Mouse (Mus musculus) hindbrain, embryonic 10.5 days (tissue): ENCODE results near the gene Gnpat. TPM values are rescaled to one million over a fixed set of nuclear protein-coding genes. Genes with fewer than 3 reads are reported as not detected.
A peak's percentile ranks its signal among the peaks of the same experiment; 100 is the strongest.

ENCODE experiments used
- DNase-seq: peaks from one replicate; pipeline ENCODE4 v3.0.0-alpha.2; 2017; ENCODE audit warnings: low spot score
- H3K27ac ChIP-seq: fragments of 300-500 bp; sonication (generic); 2 replicates; pipeline ENCODE4 v1.5.1; 2016; ENCODE audit warnings: mild to moderate bottlenecking, moderate library complexity
- H3K27me3 ChIP-seq: fragments of 300-500 bp; sonication (generic); 2 replicates; pipeline ENCODE4 v1.6.1; 2016; ENCODE audit warnings: mild to moderate bottlenecking; ENCODE audit not compliant: poor library complexity, insufficient read depth, severe bottlenecking
- H3K36me3 ChIP-seq: fragments of 300-500 bp; sonication (generic); 2 replicates; pipeline ENCODE4 v1.6.1; 2016; ENCODE audit warnings: mild to moderate bottlenecking, moderate library complexity
- H3K4me1 ChIP-seq: fragments of 300-500 bp; sonication (generic); replicated peaks from 2 replicates; pipeline ENCODE4 v1.6.1; 2016; ENCODE audit warnings: mild to moderate bottlenecking
- H3K4me3 ChIP-seq: fragments of 300-500 bp; sonication (generic); 2 replicates; pipeline ENCODE4 v1.5.1; 2016; ENCODE audit warnings: mild to moderate bottlenecking, moderate library complexity
- H3K9me3 ChIP-seq: fragments of 300-500 bp; sonication (generic); 2 replicates; pipeline ENCODE4 v1.6.1; 2016; ENCODE audit warnings: mild to moderate bottlenecking, moderate library complexity
- WGBS: fragments of 180-500 bp; shearing (Covaris S2); methylation state at CpG from one replicate; pipeline ENCODE4 v1.1.7; 2016; 5-methylcytosine and 5-hydroxymethylcytosine counted together
- polyA plus RNA-seq: library from polyadenylated mRNA; unstranded; fragments of >200 nt; fragmentation: Nextera tagmentation; extraction: Ambion mirVana; gene quantifications from 2 replicates; pipeline ENCODE4 v1.2.1, GENCODE M21; 2016

Gene Gnpat
- 143 and 147 TPM in 2 replicates for polyA plus RNA-seq

DNA sequence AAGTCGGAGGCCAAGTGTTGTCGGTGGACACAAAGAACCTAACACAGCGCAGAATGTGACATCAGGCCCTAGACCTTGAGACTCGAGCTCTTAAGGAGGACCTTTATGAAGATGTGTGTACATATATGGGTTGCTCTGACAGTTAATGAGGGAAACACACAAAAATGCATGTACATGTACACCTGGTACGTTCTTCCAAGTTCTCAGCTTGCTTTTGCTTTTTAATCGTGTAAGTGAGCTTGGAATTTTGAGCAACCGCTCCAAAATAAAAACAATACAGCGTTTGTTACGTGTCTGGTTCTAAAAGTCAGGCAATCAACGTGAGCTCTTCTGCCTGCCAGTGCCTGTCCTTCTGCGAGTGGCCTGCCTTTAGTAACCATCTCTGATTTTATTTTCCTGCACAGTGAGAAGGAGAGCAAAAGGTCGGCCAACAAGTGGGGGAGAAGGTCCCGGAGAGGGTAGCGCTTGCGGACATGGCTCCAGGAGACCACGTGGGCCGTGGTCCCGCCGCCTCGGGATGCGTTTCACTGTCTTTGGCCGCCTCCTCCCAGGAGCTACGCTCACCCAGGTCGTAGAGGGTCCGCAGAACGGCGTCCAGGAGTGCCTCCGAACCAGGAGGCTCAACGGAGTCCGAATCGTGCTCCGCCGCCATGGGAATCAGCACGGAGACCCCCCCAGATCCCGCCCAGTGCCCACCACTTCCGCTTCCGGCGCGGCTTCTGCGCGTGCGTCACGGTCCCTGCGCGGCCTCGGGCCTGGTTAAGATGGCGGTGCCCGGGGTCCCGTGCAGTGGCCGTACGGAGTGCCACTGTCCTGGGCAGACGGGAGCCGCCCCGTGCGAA is at the start of gene Gnpat, which contains the start of gene 2810004N23Rik:
Gnpat (plus strand) TSS at position 713 of the 842 bp plus-strand sequence.
2810004N23Rik (minus strand) TSS at position 800 of the 842 bp plus-strand sequence.
- H3K4me3 ChIP-seq: peak within 1 kb of the TSS; percentile 87
- peak; percentile 96 for DNase-seq
- peaks cover 25% of the 10 kb centered on the region for H3K4me1 ChIP-seq
- no peaks in the 10 kb centered on the region for H3K9me3 ChIP-seq
- WGBS: 2% methylated on average over 55 of the region's 55 CpGs
- H3K27ac ChIP-seq: peak within 1 kb of the TSS; percentile 99
- no peaks in the 10 kb centered on the region for H3K27me3 ChIP-seq
- peaks cover 60% of the 10 kb centered on the region for H3K36me3 ChIP-seq

DNA sequence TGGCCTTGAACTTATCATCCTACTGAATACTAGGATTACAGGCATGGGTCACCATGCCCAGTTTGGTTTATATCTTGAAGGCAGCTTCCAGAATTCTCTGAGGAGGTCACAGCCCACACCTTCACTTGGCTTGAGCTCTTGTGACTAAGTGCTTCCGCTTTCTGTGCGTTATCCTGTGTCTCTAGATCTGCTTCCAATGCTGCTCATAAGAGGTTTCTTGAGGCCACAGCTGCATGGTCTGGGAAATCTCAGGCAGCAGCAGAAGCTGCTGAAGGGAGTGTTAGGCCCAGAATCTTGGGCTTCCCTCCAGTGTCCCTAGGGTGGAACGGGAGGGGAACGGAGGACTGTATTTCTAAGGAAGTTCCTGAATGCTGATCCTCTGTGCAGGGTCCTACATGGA is 49.5 kb upstream of the Gnpat start:
- WGBS: 94% methylated on average over 4 of the region's 4 CpGs
- Histone ChIP-seq H3K9me3 (peaks cover 16% of the 10 kb centered on the region), H3K36me3 (peaks cover 13% of the 10 kb centered on the region), H3K27ac (no peak overlapping the region), H3K27me3 (no peaks in the 10 kb centered on the region), H3K4me3 (no peak overlapping the region), H3K4me1 (peaks cover 11% of the 10 kb centered on the region)
- DNase-seq: no peak

DNA sequence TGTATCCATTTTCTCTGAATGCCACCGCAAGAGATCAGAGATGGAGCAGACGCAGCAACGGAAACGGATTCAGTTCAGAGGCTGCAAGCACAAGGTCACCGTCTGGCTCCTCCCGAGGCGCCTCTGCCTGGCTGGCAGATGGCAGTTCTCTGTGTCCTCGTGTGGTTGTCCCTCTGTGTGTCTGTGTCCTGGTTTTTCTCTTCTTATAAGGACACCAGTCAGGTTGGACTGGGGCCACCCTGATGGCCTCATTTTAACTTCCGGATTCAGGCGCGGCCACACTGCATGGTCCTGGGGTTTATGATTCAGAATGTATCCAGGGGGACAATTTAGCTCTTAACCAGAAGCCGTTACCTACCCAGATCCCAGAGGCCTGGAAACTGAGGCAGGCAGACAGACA is 47.0 kb upstream of the Gnpat start:
- Histone ChIP-seq H3K4me1 (peaks cover 4% of the 10 kb centered on the region), H3K9me3 (peaks cover 16% of the 10 kb centered on the region), H3K4me3 (no peak overlapping the region), H3K36me3 (peaks cover 13% of the 10 kb centered on the region), H3K27ac (no peak overlapping the region), H3K27me3 (peaks cover 9% of the 10 kb centered on the region; the same call in 1 of the 2 replicates)
- 90% methylated on average over 12 of the region's 12 CpGs for WGBS
- no peak for DNase-seq

DNA sequence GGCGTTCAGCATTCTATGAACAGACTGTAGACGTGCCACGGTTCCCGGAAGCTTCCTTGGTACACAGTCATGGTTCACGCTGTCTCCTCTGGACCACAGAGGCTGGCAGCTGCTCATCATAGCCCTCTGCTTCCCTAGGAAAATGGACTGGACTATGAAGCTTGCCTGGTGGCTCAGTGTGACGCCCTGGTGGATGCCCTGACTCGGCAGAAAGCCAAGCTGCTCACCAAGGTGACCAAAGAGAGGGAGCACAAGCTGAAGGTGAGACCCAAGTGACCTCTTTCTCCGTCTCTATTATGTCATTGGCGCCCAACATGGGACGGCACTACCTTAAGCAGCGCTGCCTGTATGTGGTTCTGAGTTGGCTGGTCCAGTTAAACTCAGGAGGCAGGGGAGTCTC is 46.0 kb upstream of the Gnpat start:
- 92% methylated on average over 11 of the region's 11 CpGs for WGBS
- Histone ChIP-seq H3K36me3 (peaks cover 13% of the 10 kb centered on the region), H3K27me3 (peaks cover 12% of the 10 kb centered on the region; the same call in 1 of the 2 replicates), H3K27ac (no peak overlapping the region), H3K4me3 (no peak overlapping the region), H3K9me3 (peaks cover 16% of the 10 kb centered on the region), H3K4me1 (no peaks in the 10 kb centered on the region)
- no peak for DNase-seq

DNA sequence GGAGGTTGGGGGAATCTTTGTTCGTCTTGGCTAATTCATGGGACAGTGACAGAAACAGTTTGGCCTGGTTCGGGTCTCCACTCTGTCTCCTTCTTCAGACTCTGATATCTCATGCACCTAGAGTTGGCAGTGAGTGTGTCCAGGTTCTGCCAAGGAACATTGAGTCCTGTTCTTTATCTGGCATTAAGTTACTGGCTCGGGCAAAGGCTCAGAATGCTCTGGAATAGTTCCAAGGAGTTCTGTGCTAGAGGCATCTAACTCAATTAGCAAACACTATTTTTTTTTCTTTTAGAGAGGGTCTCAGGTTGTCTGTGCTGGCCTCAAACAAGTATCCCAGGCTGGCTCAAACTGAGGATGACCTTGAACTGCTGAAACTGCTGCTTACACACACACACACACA is 45.5 kb upstream of the Gnpat start:
- 95% methylated on average over 3 of the region's 3 CpGs for WGBS
- no peak overlapping the region for H3K4me3 ChIP-seq
- H3K4me1 ChIP-seq: no peaks in the 10 kb centered on the region
- H3K9me3 ChIP-seq: peaks cover 16% of the 10 kb centered on the region
- H3K36me3 ChIP-seq: peaks cover 13% of the 10 kb centered on the region
- peaks cover 12% of the 10 kb centered on the region; the same call in 1 of the 2 replicates for H3K27me3 ChIP-seq
- H3K27ac ChIP-seq: no peak overlapping the region
- DNase-seq: no peak

DNA sequence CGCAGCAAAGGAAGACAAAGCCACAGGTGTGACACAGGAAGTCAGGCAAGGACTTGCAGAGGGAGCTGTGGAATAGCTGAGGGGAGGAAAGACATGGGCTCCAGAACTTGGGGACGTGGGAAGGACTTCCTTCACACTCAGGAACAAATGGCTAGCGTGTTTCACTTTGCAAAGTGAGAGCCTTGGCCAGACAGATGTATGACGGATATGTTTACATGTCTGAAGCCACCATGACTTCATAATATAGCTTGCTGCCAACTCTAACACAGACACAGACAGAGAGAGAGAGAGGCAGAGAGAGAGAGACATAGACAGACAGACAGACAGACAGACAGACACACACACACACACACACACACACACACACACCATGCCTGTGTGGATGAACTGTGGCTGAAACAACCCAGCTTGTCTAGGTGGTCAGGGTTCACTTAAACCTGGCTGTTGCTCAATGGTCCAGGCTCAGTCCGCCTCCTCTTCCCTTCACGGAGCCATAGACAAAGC is 43.2 kb upstream of the Gnpat start:
- Histone ChIP-seq H3K36me3 (peaks cover 18% of the 10 kb centered on the region), H3K27ac (no peak overlapping the region), H3K4me1 (no peaks in the 10 kb centered on the region), H3K27me3 (peaks cover 12% of the 10 kb centered on the region; the same call in 1 of the 2 replicates), H3K9me3 (peaks cover 16% of the 10 kb centered on the region), H3K4me3 (no peak overlapping the region)
- DNase-seq: no peak
- 77% methylated on average over 6 of the region's 6 CpGs for WGBS

DNA sequence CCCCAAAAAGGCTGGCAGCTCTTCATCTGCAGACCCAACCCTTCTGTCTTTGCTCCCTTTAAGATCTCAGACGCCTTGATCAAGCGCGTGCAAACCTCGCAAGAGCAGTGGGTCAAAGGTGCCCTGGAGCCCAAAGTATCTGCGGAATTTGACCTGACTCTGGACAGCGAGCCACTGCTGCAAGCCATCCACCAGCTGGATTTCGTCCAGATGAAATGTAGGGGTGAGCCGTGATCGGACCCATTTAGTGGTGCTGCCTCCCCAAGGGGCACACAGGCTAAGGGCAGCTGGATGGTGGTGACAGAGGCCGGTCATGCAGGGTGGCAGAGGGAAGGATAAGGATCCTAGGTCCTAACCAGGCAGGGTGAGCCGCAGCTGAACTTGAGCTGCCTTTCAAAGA is 42.7 kb upstream of the Gnpat start:
- H3K27me3 ChIP-seq: peaks cover 12% of the 10 kb centered on the region; the same call in 1 of the 2 replicates
- H3K27ac ChIP-seq: no peak overlapping the region
- H3K36me3 ChIP-seq: peaks cover 18% of the 10 kb centered on the region
- H3K9me3 ChIP-seq: peaks cover 16% of the 10 kb centered on the region
- 73% methylated on average over 11 of the region's 11 CpGs for WGBS
- no peaks in the 10 kb centered on the region for H3K4me1 ChIP-seq
- no peak for DNase-seq
- H3K4me3 ChIP-seq: no peak overlapping the region

DNA sequence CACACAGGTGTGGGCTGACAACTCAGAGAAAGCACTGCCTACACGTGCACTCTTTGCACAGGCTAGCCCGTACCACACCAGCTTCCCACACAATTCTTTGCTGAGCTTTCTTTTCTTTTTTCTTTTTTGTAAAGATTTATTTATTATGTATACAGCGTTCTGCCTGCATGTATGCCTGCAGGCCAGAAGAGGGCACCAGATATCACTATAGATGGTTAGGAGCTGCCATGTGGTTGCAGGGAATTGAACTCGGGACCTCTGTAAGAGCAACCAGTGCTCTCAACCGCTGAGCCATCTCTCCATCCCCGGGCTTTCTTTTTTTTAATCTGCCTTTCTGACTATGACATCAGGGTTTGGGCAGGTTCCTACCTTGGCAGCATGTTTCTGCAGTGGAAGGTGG is 39.3 kb upstream of the Gnpat start:
- Histone ChIP-seq H3K4me3 (no peak overlapping the region), H3K27ac (no peak overlapping the region), H3K9me3 (no peaks in the 10 kb centered on the region), H3K36me3 (peaks cover 7% of the 10 kb centered on the region; the same call in 1 of the 2 replicates), H3K4me1 (peaks cover 7% of the 10 kb centered on the region; the same call in 1 of the 2 replicates), H3K27me3 (peaks cover 27% of the 10 kb centered on the region)
- DNase-seq: no peak
- WGBS: 80% methylated on average over 6 of the region's 6 CpGs

DNA sequence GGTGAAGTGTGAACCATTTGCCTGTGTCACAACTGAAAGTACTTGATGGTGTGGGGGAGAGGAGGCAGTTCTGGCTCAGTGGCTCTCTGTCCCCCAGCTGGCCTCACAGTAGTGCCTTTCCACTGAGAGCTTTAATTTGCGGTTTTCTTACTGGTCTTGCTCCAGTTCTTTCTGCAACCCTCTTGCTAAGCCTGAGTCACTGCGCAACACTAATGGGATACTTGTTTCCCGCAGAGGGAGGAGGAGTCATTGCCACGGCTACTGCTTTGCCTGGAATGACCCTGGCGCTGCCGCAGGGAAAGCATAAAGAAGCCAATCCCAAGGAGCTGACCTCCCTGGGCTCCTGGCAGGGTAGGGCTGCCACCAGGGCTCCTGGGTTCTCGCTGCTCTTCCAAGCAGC is 36.2 kb upstream of the Gnpat start:
- DNase-seq: no peak
- peaks cover 23% of the 10 kb centered on the region; the same call in 1 of the 2 replicates for H3K27me3 ChIP-seq
- H3K9me3 ChIP-seq: no peaks in the 10 kb centered on the region
- peaks cover 7% of the 10 kb centered on the region; the same call in 1 of the 2 replicates for H3K4me1 ChIP-seq
- WGBS: 24% methylated on average over 7 of the region's 7 CpGs
- H3K4me3 ChIP-seq: no peak overlapping the region
- H3K36me3 ChIP-seq: peaks cover 7% of the 10 kb centered on the region; the same call in 1 of the 2 replicates
- no peak overlapping the region for H3K27ac ChIP-seq

DNA sequence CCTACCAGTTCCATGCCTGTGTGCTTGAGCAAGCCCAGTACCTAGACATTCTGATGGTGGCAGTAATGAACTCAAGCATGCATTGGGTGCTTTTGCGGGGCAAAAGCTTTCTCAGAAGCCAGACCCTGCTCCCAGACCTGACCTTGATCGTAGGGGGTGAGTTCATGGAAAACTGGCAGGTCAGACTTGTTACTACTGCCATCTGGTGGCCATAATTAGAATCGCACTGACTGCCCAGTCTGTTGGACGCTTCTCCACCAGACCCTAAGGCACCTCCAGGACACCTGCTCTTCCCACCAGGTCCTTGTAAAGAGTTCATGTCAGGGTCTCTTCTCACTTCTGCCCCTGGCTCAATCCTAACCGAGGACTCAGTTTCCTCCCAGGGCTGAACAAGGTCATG is 35.4 kb upstream of the Gnpat start:
- DNase-seq: peak; percentile 64
- Histone ChIP-seq H3K4me3 (no peak overlapping the region), H3K4me1 (peaks cover 7% of the 10 kb centered on the region; the same call in 1 of the 2 replicates), H3K36me3 (peaks cover 7% of the 10 kb centered on the region; the same call in 1 of the 2 replicates), H3K27ac (no peak overlapping the region), H3K9me3 (no peaks in the 10 kb centered on the region), H3K27me3 (peaks cover 23% of the 10 kb centered on the region; the same call in 1 of the 2 replicates)
- 6% methylated on average over 5 of the region's 5 CpGs for WGBS

DNA sequence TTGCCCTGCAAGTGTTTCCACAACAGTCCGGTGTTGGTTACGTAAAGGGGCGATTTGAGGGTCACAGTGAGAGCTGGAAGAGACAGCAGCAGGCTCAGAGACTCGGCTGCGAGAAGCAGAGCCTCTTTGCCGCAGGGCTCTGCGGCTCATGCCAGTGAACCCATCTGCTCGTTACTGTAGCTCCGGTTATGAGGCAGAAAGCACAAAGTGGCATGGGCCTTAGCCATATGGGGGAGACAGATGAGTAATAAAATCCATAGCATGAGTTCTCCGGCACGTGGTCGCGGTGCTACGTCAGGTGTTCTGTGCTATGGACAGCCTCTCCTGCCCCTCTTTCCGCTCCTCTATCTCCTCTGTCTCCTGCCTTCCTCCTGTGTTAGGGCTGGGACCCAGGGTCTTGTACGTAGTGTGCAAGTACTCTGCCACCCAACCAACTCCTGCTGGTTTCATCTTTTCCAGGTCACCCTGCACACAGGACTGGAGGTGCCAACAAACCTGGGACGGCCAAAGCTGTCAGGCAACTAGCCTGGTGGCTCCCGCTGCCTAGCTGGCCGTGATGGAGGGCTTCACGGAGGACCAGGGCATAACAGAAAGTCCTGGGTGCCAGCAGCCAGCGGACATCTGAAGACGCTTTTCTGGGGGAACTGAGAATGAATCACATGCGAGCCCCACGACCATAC is 34.1 kb upstream of the Gnpat start:
- no peak overlapping the region for H3K4me3 ChIP-seq
- peaks cover 7% of the 10 kb centered on the region; the same call in 1 of the 2 replicates for H3K4me1 ChIP-seq
- no peak overlapping the region for H3K27ac ChIP-seq
- peaks cover 23% of the 10 kb centered on the region; the same call in 1 of the 2 replicates for H3K27me3 ChIP-seq
- no peaks in the 10 kb centered on the region for H3K9me3 ChIP-seq
- DNase-seq: no peak
- H3K36me3 ChIP-seq: 0 out of 2 replicates have a peak, but pooled peaks cover 3% of the 10 kb centered on the region
- WGBS: 83% methylated on average over 24 of the region's 24 CpGs

DNA sequence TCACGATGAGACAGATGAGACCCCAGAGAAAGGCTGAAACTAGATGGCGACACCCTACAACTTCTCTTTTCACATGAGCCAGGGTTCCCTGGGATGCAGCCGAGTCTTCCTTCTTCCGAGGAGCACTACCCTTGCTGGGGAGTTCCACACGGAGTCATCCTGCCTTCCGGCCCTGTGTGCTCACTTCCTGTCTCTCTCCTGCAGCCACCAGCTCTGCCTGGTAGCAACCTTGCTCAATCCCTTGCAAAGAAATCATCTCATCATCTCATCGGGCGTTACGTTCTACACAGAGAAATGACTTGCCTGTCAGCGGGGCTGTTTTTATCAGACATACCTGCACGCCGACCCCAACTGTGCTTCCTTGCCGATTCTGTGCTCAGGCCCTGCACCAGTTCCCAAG is 32.8 kb upstream of the Gnpat start:
- 79% methylated on average over 13 of the region's 13 CpGs for WGBS
- no peak for DNase-seq
- no peaks in the 10 kb centered on the region for H3K9me3 ChIP-seq
- H3K4me1 ChIP-seq: peaks cover 11% of the 10 kb centered on the region; the same call in 1 of the 2 replicates
- no peak overlapping the region for H3K4me3 ChIP-seq
- H3K27me3 ChIP-seq: peaks cover 23% of the 10 kb centered on the region; the same call in 1 of the 2 replicates
- H3K36me3 ChIP-seq: 0 out of 2 replicates have a peak, but pooled peaks cover 3% of the 10 kb centered on the region
- H3K27ac ChIP-seq: no peak overlapping the region
